ENCODE assay signal across 9 mouse cellular contexts in the genomic region with DNA sequence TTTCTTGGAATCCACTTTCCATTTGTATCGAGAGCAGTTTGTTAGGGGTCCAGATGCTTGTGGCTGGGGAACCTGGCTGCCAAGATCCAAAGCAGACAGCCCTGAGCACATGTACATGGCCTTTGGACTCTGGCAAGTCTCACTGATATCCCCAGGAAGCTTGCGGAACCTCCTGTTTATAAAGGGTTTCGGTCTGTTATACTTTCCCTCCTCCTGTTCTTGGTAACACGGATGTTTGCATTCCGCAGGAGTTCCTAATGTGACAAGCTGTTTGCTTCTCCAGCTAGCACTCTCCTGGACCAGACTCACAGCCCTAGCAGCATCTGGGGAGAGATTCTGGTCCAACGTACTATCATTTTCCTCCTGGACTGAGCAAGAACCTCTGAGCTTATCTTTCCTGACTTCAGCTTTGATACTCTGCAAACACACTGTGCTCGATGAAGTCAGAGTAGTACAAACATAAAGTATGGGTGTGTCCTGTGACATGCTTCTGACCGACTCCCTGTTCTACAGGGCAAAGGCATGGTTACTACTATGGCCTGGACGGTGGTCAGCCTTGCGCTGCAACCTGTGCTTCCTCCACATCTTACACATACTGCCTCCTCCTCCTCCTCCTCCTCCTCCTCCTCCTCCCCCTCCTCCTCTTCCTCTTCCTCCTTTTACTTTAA. TPM values are rescaled to one million over a fixed set of nuclear protein-coding genes. Genes with fewer than 3 reads are reported as not detected.
DNase-seq lines count a peak whose midpoint lies in the region; ATAC-seq and TF ChIP-seq lines count a peak whose summit lies in the region.
"Had no signal": no experiment of that assay in that cellular context is flagged by ENCODE, and none has a peak within 500 bp of the region (broad histone marks: within the 10 kb centered on the region; RNA-seq: fewer than 3 reads in every experiment).

No protein-coding gene starts in this region.

- H3K4me3 ChIP-seq in forebrain, embryonic 15.5 days = no peak overlapping the region
- no peak overlapping the region for H3K4me3 ChIP-seq in cerebellum, adult 2 months (replicated peaks; ENCODE audit: insufficient read depth, low read depth, low read length)

- WGBS in forebrain, embryonic 15.5 days = 88% methylated on average over 10 of the region's 10 CpGs
- 61% methylated on average over 10 of the region's 10 CpGs for WGBS in cerebellum, adult 2 months

- ATAC-seq in forebrain, embryonic 15.5 days (replicated peaks) = no peak

- no peak overlapping the region for H3K27ac ChIP-seq in forebrain, embryonic 15.5 days (replicated peaks)
- no peak overlapping the region for H3K27ac ChIP-seq in cerebellum, adult 2 months (ENCODE audit: insufficient read depth, low read length)

- no peaks in the 10 kb centered on the region for H3K27me3 ChIP-seq in forebrain, embryonic 15.5 days
- H3K27me3 ChIP-seq in cerebellum, adult 2 months (ENCODE audit: control insufficient read depth, insufficient read depth, low read length) = no peaks in the 10 kb centered on the region

- H3K4me1 ChIP-seq in forebrain, embryonic 15.5 days = no peaks in the 10 kb centered on the region
- no peaks in the 10 kb centered on the region for H3K4me1 ChIP-seq in cerebellum, adult 2 months (ENCODE audit: control insufficient read depth, insufficient read depth, low read length)

- H3K4me2 ChIP-seq in forebrain, embryonic 15.5 days (replicated peaks) = no peak overlapping the region
- H3K4me2 ChIP-seq: midbrain, embryonic 11.5 days had no signal

- H3K36me3 ChIP-seq in forebrain, embryonic 15.5 days = no peaks in the 10 kb centered on the region

- TF ChIP-seq CTCF in cerebellum, adult 2 months (IDR thresholded peaks at IDR 0.05; ENCODE audit: borderline replicate concordance, insufficient read depth, low read depth, low read length) = no peak

- no peak overlapping the region for H3K9ac ChIP-seq in forebrain, embryonic 15.5 days (replicated peaks)

- TF ChIP-seq POLR2A in cerebellum, adult 2 months (IDR thresholded peaks at IDR 0.05; ENCODE audit: borderline replicate concordance, insufficient read depth, low read length) = no peak

- DNase-seq in urinary bladder, postnatal 36 days (ENCODE audit: low spot score in 2 of 2) = peak; percentile 11 to 23
- DNase-seq in urinary bladder, adult 2 months (ENCODE audit: low spot score) = no peak
- DNase-seq in kidney, postnatal 14 days = peak; percentile 62
- peak; percentile 62 for DNase-seq in lung, postnatal 10 days
- DNase-seq in MN1 (ENCODE audit: low spot score) = no peak
- DNase-seq in cerebellum, adult 2 months = no peak
- DNase-seq: gastrocnemius, postnatal 36 days had no signal

- no peaks in the 10 kb centered on the region for H3K9me3 ChIP-seq in forebrain, embryonic 15.5 days

RNA-seq across cellular contexts. Expression of a gene that starts 31.0 kb away (rescaled TPM):
- 23.2 and 32.3 TPM in 2 replicates for polyA plus RNA-seq in urinary bladder, adult 2 months (2012; rRNA removed)
- 3.5 and 4.1 TPM in 2 replicates for polyA plus RNA-seq in forebrain, embryonic 15.5 days (2015; fragmentation: Nextera tagmentation; extraction: Ambion mirVana)
- 0.34 and 0.43 TPM in 2 replicates for polyA plus RNA-seq in cerebellum, adult 2 months (2012; rRNA removed)

RNA-seq across cellular contexts. Expression of a gene that starts 49.8 kb away (rescaled TPM):
- 32.1 and 34.0 TPM in 2 replicates for polyA plus RNA-seq in urinary bladder, adult 2 months (2012; rRNA removed)
- polyA plus RNA-seq in forebrain, embryonic 15.5 days (2015; fragmentation: Nextera tagmentation; extraction: Ambion mirVana) = 36.1 and 41.1 TPM in 2 replicates
- 81.3 and 88.4 TPM in 2 replicates for polyA plus RNA-seq in cerebellum, adult 2 months (2012; rRNA removed)

Comparison
In these comparisons a context has a peak if more than half of its experiments do, and no peak if none do; other contexts are left out.
1. DNase-seq: peak in urinary bladder, postnatal 36 days (2 of 2), kidney, postnatal 14 days (single experiment) and lung, postnatal 10 days (single experiment); none in urinary bladder, adult 2 months (single experiment), MN1 (single experiment) and cerebellum, adult 2 months (0 of 2).